Mouse (Mus musculus): Measurements from ENCODE around the gene Paip2b. TPM values are rescaled to one million over a fixed set of nuclear protein-coding genes. Genes with fewer than 3 reads are reported as not detected.

Gene Paip2b
- 41.4 and 44.5 TPM in 2 replicates for polyA plus RNA-seq (2012; rRNA removed)

DNA sequence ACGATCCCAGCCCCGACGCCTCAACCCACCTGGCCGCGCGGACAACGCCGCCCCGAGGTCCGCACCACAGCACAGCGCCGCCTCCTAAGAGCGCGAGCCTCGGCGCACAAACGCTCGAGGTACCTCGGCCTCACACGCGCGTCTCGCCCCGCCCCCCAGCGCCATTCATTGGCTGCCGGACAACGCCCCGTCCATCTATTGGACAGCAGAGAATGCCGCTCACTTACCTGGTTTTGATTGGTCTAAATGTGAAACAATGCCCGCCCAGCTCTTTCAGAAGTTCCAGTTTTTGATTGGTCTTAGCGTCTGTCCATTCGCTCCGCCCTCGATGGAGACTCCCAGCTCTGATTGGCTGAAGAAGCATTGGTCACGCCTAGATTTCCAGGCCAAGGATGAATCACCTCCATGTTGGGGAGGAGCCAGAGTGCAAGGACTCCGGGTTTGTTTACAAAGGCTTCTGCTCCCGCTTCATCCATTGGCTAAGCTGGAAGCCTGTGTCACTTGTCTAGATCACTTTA lies at the start of gene Paip2b:
Gene Paip2b (minus strand): TSS at position 136 of the 518 bp plus-strand sequence.
- TF ChIP-seq POLR2A (IDR thresholded peaks at IDR 0.05; ENCODE audit: extremely low read depth, insufficient read depth, low read length) (peak; percentile 97), CTCF (IDR thresholded peaks at IDR 0.05; ENCODE audit: extremely low read depth, insufficient read depth, low read length) (no peak)
- no peaks in the 10 kb centered on the region for H3K4me1 ChIP-seq (ENCODE audit: control insufficient read depth, insufficient read depth, low read length)
- peak within 1 kb of the TSS; percentile 58 for H3K4me3 ChIP-seq (ENCODE audit: insufficient read depth, low read length)
- no peak within 1 kb of the TSS; the same call in 1 of the 2 replicates for H3K27ac ChIP-seq (ENCODE audit: insufficient read depth, low read length)

DNA sequence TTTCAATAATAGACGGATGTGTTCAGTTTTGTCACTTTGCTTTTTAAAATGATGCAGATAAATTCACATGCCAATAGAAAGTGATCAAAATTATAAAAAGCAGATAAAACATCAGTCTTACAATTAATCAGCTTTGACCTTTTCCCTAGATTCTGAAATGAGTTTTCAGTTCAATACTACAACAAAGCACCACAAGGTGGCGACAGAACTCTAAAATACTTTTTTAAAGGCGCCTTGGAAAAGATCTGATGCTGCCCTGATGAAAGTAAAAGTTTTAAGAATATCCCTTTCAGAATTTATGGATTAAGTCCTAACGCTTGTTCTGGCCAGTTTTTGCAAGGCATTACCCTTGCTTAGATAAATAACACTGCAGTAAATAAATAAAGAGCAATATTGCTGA lies 48.3 kb upstream of the Paip2b start:
- Histone ChIP-seq H3K4me3 (ENCODE audit: insufficient read depth, low read length) (no peak overlapping the region), H3K4me1 (ENCODE audit: control insufficient read depth, insufficient read depth, low read length) (no peaks in the 10 kb centered on the region), H3K27ac (ENCODE audit: insufficient read depth, low read length) (no peak overlapping the region)
- TF ChIP-seq POLR2A (IDR thresholded peaks at IDR 0.05; ENCODE audit: extremely low read depth, insufficient read depth, low read length) (no peak), CTCF (IDR thresholded peaks at IDR 0.05; ENCODE audit: extremely low read depth, insufficient read depth, low read length) (no peak)

DNA sequence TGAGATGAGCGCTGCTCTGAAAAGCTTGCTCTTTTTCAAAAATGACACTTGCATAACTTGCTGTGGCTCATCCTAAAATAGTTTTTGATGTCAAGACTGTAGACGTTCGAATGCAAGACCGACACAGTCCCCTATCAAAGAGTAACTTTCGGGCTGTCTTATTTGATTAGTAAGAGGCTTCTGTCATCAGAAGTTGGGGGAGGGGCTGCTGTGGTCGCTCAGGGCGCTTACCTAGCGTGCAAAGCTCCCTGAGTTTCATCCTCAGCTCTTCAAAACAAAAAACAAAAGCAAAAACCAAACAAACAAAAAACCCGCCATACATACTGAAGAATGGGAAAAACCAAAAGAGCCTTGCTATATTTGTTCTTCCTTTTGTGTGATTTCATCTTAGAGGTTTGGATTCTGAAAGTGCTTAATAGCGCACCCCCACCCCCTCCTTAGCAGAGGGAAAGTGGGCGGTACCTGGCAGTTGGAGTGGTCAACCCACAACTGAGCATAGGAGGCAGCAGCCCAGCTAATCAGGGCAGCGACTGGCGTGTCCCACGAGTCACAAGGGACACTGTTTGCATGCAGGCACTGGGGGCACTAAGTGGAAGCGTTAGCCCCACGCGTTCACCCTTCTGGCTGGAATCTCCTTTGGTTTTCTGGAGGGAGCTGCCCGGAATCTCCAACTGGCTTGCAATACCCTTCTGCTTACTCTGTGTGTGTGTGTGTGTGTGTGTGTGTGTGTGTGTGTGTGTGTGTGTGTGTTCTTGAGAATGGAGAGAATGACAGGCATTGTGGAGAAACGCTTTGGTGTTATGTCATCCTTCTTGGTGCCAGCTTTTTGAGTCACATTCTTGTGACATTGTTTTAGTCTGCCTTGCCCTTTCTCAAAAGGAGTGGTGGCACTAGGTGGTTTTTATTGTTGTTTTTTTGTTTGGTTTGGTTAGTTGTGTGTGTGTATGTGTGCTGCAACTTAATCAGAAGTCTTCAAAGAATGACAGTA lies 36.4 kb upstream of the Paip2b start:
- Histone ChIP-seq H3K4me3 (ENCODE audit: insufficient read depth, low read length) (peak overlapping the region; percentile 74), H3K4me1 (ENCODE audit: control insufficient read depth, insufficient read depth, low read length) (no peaks in the 10 kb centered on the region), H3K27ac (ENCODE audit: insufficient read depth, low read length) (peak overlapping the region; percentile 85; the same call in 1 of the 2 replicates)
- TF ChIP-seq POLR2A (IDR thresholded peaks at IDR 0.05; ENCODE audit: extremely low read depth, insufficient read depth, low read length) = no peak

DNA sequence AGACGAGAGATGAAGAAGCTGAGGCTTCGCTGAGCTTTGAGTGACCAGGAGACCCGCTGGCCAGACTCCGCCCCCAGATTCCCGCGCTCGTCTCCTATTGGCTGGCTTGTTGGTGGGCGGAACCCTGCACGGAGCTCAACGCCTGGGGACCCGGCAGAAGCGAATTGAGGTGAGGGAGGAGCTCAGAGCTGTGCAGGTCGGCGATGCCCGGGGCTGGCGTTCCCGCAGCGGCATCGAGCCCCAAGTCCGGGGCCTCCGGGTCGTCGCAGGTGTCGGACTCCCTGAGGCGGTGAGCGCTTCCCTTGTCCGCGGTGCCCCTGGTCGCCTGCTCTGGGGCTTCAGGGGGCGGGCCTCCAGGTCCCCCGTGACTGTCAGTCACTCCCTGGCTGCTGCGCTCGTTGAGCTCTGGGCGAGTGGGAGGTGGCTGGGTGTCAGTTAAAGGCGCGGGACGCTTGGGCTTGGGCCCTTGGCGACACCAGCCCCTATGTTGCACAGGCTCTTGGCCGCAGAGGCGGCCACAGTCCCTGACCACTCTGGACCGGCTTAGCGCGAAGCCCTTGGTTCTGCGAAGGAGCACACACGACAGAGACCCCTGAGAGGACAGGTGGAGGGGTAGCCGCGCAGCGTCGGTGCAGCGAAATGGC lies 35.5 kb upstream of the Paip2b start, which contains the start of gene Zfp638:
Gene Zfp638 (plus strand): TSS at position 156 of the 644 bp plus-strand sequence.
- TF ChIP-seq POLR2A (IDR thresholded peaks at IDR 0.05; ENCODE audit: extremely low read depth, insufficient read depth, low read length) (peak; percentile 69; the same call in 1 of the 2 replicates), CTCF (IDR thresholded peaks at IDR 0.05; ENCODE audit: extremely low read depth, insufficient read depth, low read length) (no peak)
- Histone ChIP-seq H3K4me1 (ENCODE audit: control insufficient read depth, insufficient read depth, low read length) (no peaks in the 10 kb centered on the region), H3K27ac (ENCODE audit: insufficient read depth, low read length) (peak within 1 kb of the TSS; percentile 85; the same call in 1 of the 2 replicates)

DNA sequence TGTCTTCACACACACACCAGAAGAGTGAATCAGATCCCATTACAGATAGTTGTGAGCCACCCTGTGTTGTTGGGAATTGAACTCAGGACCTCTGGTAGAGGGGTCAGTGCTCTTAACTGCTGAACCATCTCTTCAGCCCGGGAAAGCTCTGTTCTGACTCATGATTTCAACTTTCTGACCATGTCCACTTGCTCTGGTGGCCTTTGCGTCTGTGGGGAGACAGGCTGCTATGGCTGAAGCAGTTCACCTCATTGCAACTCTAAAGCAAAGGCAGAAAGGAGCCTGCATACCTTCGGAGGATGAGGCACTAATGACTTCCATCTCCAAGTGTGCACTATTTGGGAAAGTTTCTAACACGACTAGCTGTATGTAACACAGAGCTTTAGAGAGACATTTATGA lies 34.9 kb upstream of the Paip2b start:
- Histone ChIP-seq H3K27ac (ENCODE audit: insufficient read depth, low read length) (no peak overlapping the region), H3K4me3 (ENCODE audit: insufficient read depth, low read length) (peak overlapping the region; percentile 74; the same call in 1 of the 2 replicates), H3K4me1 (ENCODE audit: control insufficient read depth, insufficient read depth, low read length) (no peaks in the 10 kb centered on the region)
- TF ChIP-seq POLR2A (IDR thresholded peaks at IDR 0.05; ENCODE audit: extremely low read depth, insufficient read depth, low read length) = no peak
- no peak for TF ChIP-seq CTCF (IDR thresholded peaks at IDR 0.05; ENCODE audit: extremely low read depth, insufficient read depth, low read length)

More for the DNA sequence above, 35.5 kb upstream of the Paip2b start, which contains the start of gene Zfp638:
- H3K4me3 ChIP-seq (ENCODE audit: insufficient read depth, low read length) = peak within 1 kb of the TSS; percentile 74

DNA sequence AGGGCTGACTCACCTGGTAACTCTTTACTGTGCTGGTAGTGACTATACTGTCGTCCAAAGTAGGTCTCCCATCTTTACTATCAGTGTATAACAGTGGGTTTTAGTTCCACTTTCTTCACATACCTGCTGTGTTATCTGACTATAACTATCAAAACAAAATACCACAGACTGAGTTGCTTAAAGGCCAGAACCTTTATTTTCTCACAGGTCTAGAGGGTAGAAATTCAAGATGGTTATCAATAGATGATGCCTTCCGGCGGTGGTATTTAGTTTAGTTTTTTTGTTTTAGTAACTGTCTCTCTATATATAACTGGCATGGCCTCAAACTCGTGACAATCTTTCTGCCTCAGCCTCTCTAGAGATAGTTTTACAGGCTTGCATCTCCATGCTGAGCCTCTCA lies 32.0 kb upstream of the Paip2b start:
- Histone ChIP-seq H3K4me3 (ENCODE audit: insufficient read depth, low read length) (no peak overlapping the region), H3K27ac (ENCODE audit: insufficient read depth, low read length) (no peak overlapping the region), H3K4me1 (ENCODE audit: control insufficient read depth, insufficient read depth, low read length) (no peaks in the 10 kb centered on the region)
- no peak for TF ChIP-seq CTCF (IDR thresholded peaks at IDR 0.05; ENCODE audit: extremely low read depth, insufficient read depth, low read length)
- TF ChIP-seq POLR2A (IDR thresholded peaks at IDR 0.05; ENCODE audit: extremely low read depth, insufficient read depth, low read length) = no peak

DNA sequence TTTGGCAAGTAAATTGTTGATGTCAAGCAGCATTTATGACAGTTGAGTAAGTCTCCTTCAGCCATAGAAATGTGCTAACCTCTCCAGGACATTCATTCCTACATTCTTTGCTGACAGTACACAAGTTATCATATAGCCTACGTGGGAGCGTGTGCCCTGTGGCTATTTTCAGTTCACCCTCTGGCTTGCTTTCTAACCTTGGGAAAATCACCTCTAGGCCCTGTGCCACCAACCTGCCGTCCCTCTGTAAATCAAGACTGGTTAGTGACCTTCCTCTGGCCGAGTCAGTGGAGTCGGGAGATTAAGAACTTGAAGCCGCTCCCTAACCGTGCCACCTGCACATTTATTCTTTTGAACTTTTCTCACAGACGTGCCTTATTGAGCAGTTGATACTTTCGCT lies 28.5 kb upstream of the Paip2b start:
- H3K27ac ChIP-seq (ENCODE audit: insufficient read depth, low read length) = no peak overlapping the region
- H3K4me3 ChIP-seq (ENCODE audit: insufficient read depth, low read length) = no peak overlapping the region
- TF ChIP-seq CTCF (IDR thresholded peaks at IDR 0.05; ENCODE audit: extremely low read depth, insufficient read depth, low read length) (no peak), POLR2A (IDR thresholded peaks at IDR 0.05; ENCODE audit: extremely low read depth, insufficient read depth, low read length) (no peak)
- no peaks in the 10 kb centered on the region for H3K4me1 ChIP-seq (ENCODE audit: control insufficient read depth, insufficient read depth, low read length)

DNA sequence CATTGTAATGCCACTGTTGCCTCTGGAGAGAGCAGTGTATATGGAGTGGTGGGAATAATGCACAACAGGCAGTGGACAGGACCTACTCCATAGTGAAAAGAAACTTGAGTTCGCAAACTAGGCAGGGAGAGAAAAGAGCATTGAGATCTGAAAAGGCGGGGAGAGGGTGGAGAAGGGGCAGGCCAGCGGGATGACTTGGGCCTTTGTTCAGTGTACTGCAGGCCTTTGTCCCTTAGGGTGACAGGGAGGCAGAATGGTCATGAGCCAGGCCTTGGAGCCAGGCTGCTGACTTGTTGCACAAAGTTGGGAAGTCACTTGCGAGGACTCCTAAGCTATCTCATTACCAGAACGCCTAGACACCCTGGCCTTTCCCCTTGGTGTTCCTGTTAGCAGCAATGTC lies 25.9 kb upstream of the Paip2b start:
- H3K27ac ChIP-seq (ENCODE audit: insufficient read depth, low read length) = no peak overlapping the region
- no peak overlapping the region for H3K4me3 ChIP-seq (ENCODE audit: insufficient read depth, low read length)
- H3K4me1 ChIP-seq (ENCODE audit: control insufficient read depth, insufficient read depth, low read length) = no peaks in the 10 kb centered on the region
- TF ChIP-seq POLR2A (IDR thresholded peaks at IDR 0.05; ENCODE audit: extremely low read depth, insufficient read depth, low read length) (no peak), CTCF (IDR thresholded peaks at IDR 0.05; ENCODE audit: extremely low read depth, insufficient read depth, low read length) (no peak)

DNA sequence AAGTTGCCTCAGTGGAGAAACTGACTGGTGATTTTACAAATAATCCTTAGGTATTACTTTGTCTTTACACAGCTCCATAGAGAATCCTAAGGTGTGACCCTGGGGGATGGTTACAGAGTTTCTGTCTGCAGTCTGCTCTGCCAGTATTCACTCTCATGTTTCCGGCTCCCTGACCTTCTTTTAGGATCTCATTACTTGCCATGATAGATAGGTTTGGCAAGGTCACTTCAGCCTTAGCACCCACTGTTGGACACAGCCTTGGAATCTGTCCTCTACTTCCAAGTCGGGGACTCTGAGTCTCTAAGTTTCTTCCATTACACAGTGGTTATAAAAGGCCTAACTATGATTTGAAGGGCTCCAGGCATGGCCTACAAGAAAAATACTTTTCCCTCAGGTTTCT lies 17.9 kb upstream of the Paip2b start:
- TF ChIP-seq POLR2A (IDR thresholded peaks at IDR 0.05; ENCODE audit: extremely low read depth, insufficient read depth, low read length) = no peak
- TF ChIP-seq CTCF (IDR thresholded peaks at IDR 0.05; ENCODE audit: extremely low read depth, insufficient read depth, low read length) = no peak
- no peak overlapping the region for H3K4me3 ChIP-seq (ENCODE audit: insufficient read depth, low read length)
- H3K27ac ChIP-seq (ENCODE audit: insufficient read depth, low read length) = no peak overlapping the region
- H3K4me1 ChIP-seq (ENCODE audit: control insufficient read depth, insufficient read depth, low read length) = no peaks in the 10 kb centered on the region

Measured in cortical plate, adult 2 months (tissue).